Comparison of ENCODE assay signal across 24 mouse cellular contexts in the genomic region with DNA sequence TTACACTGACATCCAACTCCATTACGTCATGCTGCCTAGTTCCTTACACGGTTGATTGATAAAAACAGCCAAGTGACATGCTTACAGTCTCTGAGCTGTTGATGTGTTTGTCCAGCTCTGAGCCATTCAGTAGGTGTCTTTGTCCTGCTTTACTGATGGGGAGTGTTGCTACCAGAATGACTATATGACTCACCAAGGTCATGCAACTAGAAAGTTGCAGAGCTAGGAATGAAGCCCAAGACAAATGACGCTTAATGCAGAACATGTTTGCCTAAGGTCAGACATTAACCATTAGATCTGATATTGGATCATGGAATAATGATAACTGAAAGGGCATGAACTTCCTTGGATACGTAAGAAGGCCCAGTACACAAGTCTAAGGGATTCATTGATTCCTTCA. TPM values are rescaled to one million over a fixed set of nuclear protein-coding genes. Genes with fewer than 3 reads are reported as not detected.
DNase-seq lines count a peak whose midpoint lies in the region; ATAC-seq and TF ChIP-seq lines count a peak whose summit lies in the region.
"Had no signal": no experiment of that assay in that cellular context is flagged by ENCODE, and none has a peak within 500 bp of the region (broad histone marks: within the 10 kb centered on the region; RNA-seq: fewer than 3 reads in every experiment).

No protein-coding gene starts in this region.

- 0 out of 2 replicates have a peak, but pooled peaks cover 5% of the 10 kb centered on the region for H3K4me1 ChIP-seq in intestine, embryonic 14.5 days (replicated peaks; ENCODE audit: control insufficient read depth, insufficient read depth, low read length)
- no peaks in the 10 kb centered on the region for H3K4me1 ChIP-seq in intestine, postnatal 0 days (replicated peaks; ENCODE audit: control insufficient read depth, insufficient read depth, low read length)
- H3K4me1 ChIP-seq in stomach, embryonic 14.5 days (ENCODE audit: control insufficient read depth, insufficient read depth, low read length) = peaks cover 6% of the 10 kb centered on the region
- H3K4me1 ChIP-seq in stomach, embryonic 16.5 days (ENCODE audit: control insufficient read depth, insufficient read depth, low read length) = peaks cover 3% of the 10 kb centered on the region
- H3K4me1 ChIP-seq: embryonic facial prominence, embryonic 10.5 days; embryonic facial prominence, embryonic 12.5 days; forebrain, embryonic 13.5 days had no signal

- DNase-seq in intestine, embryonic 14.5 days (ENCODE audit: low spot score) = no peak
- no peak for DNase-seq in testis, postnatal 10 days (ENCODE audit: low spot score)
- no peak for DNase-seq in heart, adult 18-20 months
- no peak for DNase-seq in heart, adult 11 months
- DNase-seq: adrenal gland, adult 8-10 months; adrenal gland, postnatal 14 days; adrenal gland, postnatal 36 days; B cell, adult 2 months; cerebellum, adult 18-20 months; cerebellum, adult 8-10 months; cerebellum, adult 9-11 months; cerebellum, postnatal 14 days had no signal

- H3K4me2 ChIP-seq in intestine, embryonic 14.5 days (ENCODE audit: low read length) = no peak overlapping the region
- no peak overlapping the region for H3K4me2 ChIP-seq in intestine, postnatal 0 days (replicated peaks; ENCODE audit: low read depth)
- H3K4me2 ChIP-seq in stomach, embryonic 14.5 days (replicated peaks; ENCODE audit: low read depth, low read length) = no peak overlapping the region
- no peak overlapping the region for H3K4me2 ChIP-seq in stomach, embryonic 16.5 days (ENCODE audit: low read depth, low read length)
- H3K4me2 ChIP-seq: embryonic facial prominence, embryonic 12.5 days; forebrain, embryonic 13.5 days; forebrain, embryonic 15.5 days had no signal

- no peaks in the 10 kb centered on the region for H3K27me3 ChIP-seq in intestine, embryonic 14.5 days (replicated peaks; ENCODE audit: control insufficient read depth, insufficient read depth, low read length)
- no peaks in the 10 kb centered on the region for H3K27me3 ChIP-seq in intestine, postnatal 0 days (replicated peaks; ENCODE audit: control insufficient read depth, insufficient read depth, low read length)
- H3K27me3 ChIP-seq in stomach, embryonic 14.5 days (ENCODE audit: control insufficient read depth, insufficient read depth, low read length) = no peaks in the 10 kb centered on the region
- no peaks in the 10 kb centered on the region for H3K27me3 ChIP-seq in stomach, embryonic 16.5 days (ENCODE audit: control insufficient read depth, insufficient read depth, low read length)
- H3K27me3 ChIP-seq: CH12.LX; embryonic facial prominence, embryonic 12.5 days; forebrain, embryonic 13.5 days; forebrain, embryonic 15.5 days had no signal

- H3K9ac ChIP-seq in intestine, embryonic 14.5 days (ENCODE audit: low read length) = no peak overlapping the region
- no peak overlapping the region for H3K9ac ChIP-seq in intestine, postnatal 0 days (ENCODE audit: low read depth, low read length)
- no peak overlapping the region for H3K9ac ChIP-seq in stomach, embryonic 14.5 days (replicated peaks; ENCODE audit: low read depth, low read length)
- H3K9ac ChIP-seq in stomach, embryonic 16.5 days (ENCODE audit: low read length) = no peak overlapping the region
- H3K9ac ChIP-seq: embryonic facial prominence, embryonic 12.5 days; forebrain, embryonic 13.5 days; forebrain, embryonic 15.5 days had no signal

- no peaks in the 10 kb centered on the region for H3K9me3 ChIP-seq in intestine, embryonic 14.5 days (ENCODE audit: control insufficient read depth, low read length)
- no peaks in the 10 kb centered on the region for H3K9me3 ChIP-seq in intestine, postnatal 0 days (ENCODE audit: control insufficient read depth)
- no peaks in the 10 kb centered on the region for H3K9me3 ChIP-seq in stomach, embryonic 14.5 days (ENCODE audit: control insufficient read depth, low read depth, low read length)
- H3K9me3 ChIP-seq in stomach, embryonic 16.5 days (replicated peaks; ENCODE audit: control insufficient read depth, low read length) = no peaks in the 10 kb centered on the region
- H3K9me3 ChIP-seq: embryonic facial prominence, embryonic 10.5 days; embryonic facial prominence, embryonic 12.5 days; forebrain, embryonic 13.5 days; forebrain, embryonic 15.5 days; G1E had no signal

- ATAC-seq in intestine, embryonic 14.5 days (replicated peaks; ENCODE audit: low FRiP score, low TSS enrichment, low read depth) = peak; percentile 75
- no peak for ATAC-seq in intestine, postnatal 0 days
- ATAC-seq in stomach, embryonic 14.5 days (ENCODE audit: insufficient number of reproducible peaks, insufficient read depth, low FRiP score, low read depth) = peak; percentile 84
- ATAC-seq in stomach, embryonic 16.5 days (ENCODE audit: insufficient read depth, low FRiP score) = peak; percentile 79; the same call in 1 of the 2 replicates
- ATAC-seq: activated CD4-positive, CD25-positive, alpha-beta regulatory T cell, adult 4 months; CD4-positive, CD25-positive, alpha-beta regulatory T cell, adult 4 months; forebrain, embryonic 13.5 days; forebrain, embryonic 15.5 days; Patski had no signal

- 69% methylated on average over 4 of the region's 4 CpGs for WGBS in intestine, embryonic 14.5 days
- 38% methylated on average over 4 of the region's 4 CpGs for WGBS in intestine, postnatal 0 days
- WGBS in stomach, embryonic 14.5 days = 56% methylated on average over 4 of the region's 4 CpGs
- WGBS in stomach, embryonic 16.5 days = 54% methylated on average over 4 of the region's 4 CpGs

- TF ChIP-seq CTCF in intestine, postnatal 0 days (IDR thresholded peaks at IDR 0.05; ENCODE audit: low read depth) = no peak

- H3K36me3 ChIP-seq in intestine, embryonic 14.5 days (ENCODE audit: control insufficient read depth, insufficient read depth, low read length) = no peaks in the 10 kb centered on the region
- H3K36me3 ChIP-seq in intestine, postnatal 0 days (ENCODE audit: control insufficient read depth, insufficient read depth) = no peaks in the 10 kb centered on the region
- no peaks in the 10 kb centered on the region for H3K36me3 ChIP-seq in stomach, embryonic 14.5 days (ENCODE audit: control insufficient read depth, insufficient read depth, low read length)
- no peaks in the 10 kb centered on the region for H3K36me3 ChIP-seq in stomach, embryonic 16.5 days (ENCODE audit: control insufficient read depth, insufficient read depth, low read length)
- H3K36me3 ChIP-seq: embryonic facial prominence, embryonic 10.5 days; embryonic facial prominence, embryonic 12.5 days; forebrain, embryonic 15.5 days; G1E had no signal

- H3K27ac ChIP-seq in intestine, embryonic 14.5 days (ENCODE audit: low read depth) = no peak overlapping the region
- H3K27ac ChIP-seq in intestine, postnatal 0 days (ENCODE audit: low read depth, low read length) = no peak overlapping the region
- no peak overlapping the region for H3K27ac ChIP-seq in stomach, embryonic 14.5 days (ENCODE audit: low read length)
- no peak overlapping the region for H3K27ac ChIP-seq in stomach, embryonic 16.5 days (ENCODE audit: low read length)
- H3K27ac ChIP-seq: embryonic facial prominence, embryonic 10.5 days; embryonic facial prominence, embryonic 12.5 days; forebrain, embryonic 13.5 days; forebrain, embryonic 15.5 days had no signal

- H3K4me3 ChIP-seq in intestine, embryonic 14.5 days (ENCODE audit: low read depth, low read length) = no peak overlapping the region
- H3K4me3 ChIP-seq in intestine, postnatal 0 days (ENCODE audit: low read depth, low read length) = no peak overlapping the region
- no peak overlapping the region for H3K4me3 ChIP-seq in stomach, embryonic 14.5 days (ENCODE audit: low read depth, low read length)
- no peak overlapping the region for H3K4me3 ChIP-seq in stomach, embryonic 16.5 days (replicated peaks; ENCODE audit: low read length)
- H3K4me3 ChIP-seq: embryonic facial prominence, embryonic 10.5 days; embryonic facial prominence, embryonic 12.5 days; forebrain, embryonic 13.5 days; forebrain, embryonic 15.5 days had no signal

RNA-seq across cellular contexts. Expression of a gene that starts 20.4 kb away (rescaled TPM):
- 2.1 and 2.8 TPM in 2 replicates for polyA plus RNA-seq in intestine, embryonic 14.5 days (2014; fragmentation: Nextera tagmentation; extraction: Ambion mirVana)
- 1.2 and 1.3 TPM in 2 replicates for polyA plus RNA-seq in intestine, postnatal 0 days (2015; fragmentation: Nextera tagmentation; extraction: Ambion mirVana)
- polyA plus RNA-seq in stomach, embryonic 14.5 days (2014; fragmentation: Nextera tagmentation; extraction: Ambion mirVana) = 4.9 and 7.1 TPM in 2 replicates
- 3.2 and 4.8 TPM in 2 replicates for polyA plus RNA-seq in stomach, embryonic 16.5 days (2015; fragmentation: Nextera tagmentation; extraction: Ambion mirVana)
- total RNA-seq in heart, adult 18-20 months (2021) = 1 to 10 TPM in 1 of 2 experiments, under 1 TPM in 1; 0.67 to 1.1 TPM
- total RNA-seq: CH12.LX had no signal
- polyA plus RNA-seq: activated CD4-positive, CD25-positive, alpha-beta regulatory T cell, adult 4 months; G1E had no signal
